Mouse (Mus musculus): ENCODE data around the gene Rab14.

Gene Rab14

DNA sequence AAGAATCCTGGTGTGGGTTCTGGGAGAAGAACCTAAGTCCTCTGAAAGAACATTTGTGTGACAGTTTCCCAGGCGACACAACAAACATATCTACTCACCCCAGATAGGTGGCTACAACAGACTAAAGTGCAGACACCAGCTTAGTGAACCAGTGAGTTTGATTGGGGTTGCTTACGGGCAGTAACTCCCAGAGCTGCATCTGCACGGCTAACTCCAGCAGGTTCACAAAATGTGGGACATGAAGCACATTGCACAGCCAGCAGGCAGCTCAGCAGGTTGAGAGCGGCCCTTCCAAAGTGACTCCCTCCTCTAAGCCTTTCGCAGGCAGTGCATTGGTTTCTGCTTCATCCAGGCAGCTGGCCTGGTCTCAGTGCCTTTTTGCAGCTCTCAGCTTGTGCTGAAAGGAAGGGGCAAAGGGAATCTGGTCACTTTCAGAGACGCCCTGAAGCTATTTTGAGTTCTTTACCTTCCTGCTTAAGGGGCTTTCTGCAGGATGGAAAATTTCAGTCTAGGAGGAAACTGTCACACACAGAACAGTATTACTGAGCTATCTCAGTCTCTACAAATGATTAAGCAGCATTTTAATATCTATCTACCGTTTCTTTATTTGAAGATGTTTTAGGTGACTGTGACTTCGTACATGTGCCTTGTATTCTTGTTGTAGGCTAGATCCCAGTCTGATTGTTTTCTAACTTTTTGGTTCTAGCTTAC lies 46.9 kb downstream of the Rab14 start:
- CTCF ChIA-PET, result no interaction called here

DNA sequence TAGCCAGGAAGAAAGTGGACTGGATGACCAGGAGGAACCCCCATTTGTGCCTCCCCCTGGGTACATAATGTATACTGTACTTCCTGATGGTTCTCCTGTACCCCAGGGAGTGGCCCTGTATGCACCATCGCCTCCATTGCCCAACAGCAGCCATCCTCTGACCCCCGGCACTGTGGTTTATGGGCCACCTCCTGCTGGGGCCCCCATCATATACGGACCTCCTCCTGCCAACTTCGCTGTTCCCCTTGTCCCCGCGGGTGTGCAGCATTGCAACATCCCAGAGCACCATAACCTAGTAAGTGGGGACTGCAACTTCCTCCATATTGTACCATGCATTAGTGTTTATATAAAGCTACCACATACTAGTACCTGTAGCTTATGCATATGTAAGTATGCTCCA lies 47.7 kb downstream of the Rab14 start:
- CTCF ChIA-PET, result no interaction called here

DNA sequence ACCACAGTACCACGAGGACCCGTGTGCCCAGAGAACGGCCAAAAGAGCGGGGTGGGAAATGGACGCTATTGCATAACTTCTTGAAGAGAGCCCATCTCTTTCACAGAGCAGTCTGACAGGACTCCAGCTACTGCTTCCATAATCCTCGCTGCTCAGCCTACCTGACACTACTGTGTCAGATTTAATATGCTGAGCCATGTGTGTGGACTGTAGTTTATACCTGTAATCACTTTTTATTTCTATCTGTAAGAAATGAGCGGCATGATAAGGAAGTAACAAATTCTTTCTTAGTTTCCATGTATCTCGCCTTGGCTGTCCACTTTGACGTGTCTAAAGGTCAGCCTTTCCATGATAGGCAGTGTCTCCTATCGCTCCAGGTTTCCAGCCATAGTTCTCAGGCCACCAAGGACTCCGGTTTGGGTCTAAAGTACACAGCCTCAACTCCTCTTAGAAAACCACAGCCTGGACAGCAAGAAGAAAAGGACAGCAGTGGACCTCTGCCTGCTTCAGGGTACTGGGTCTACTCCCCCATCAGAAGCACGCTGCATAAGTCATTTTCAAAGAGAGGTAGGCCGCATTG lies 49.5 kb downstream of the Rab14 start:
- CTCF ChIA-PET, result no interaction called here

DNA sequence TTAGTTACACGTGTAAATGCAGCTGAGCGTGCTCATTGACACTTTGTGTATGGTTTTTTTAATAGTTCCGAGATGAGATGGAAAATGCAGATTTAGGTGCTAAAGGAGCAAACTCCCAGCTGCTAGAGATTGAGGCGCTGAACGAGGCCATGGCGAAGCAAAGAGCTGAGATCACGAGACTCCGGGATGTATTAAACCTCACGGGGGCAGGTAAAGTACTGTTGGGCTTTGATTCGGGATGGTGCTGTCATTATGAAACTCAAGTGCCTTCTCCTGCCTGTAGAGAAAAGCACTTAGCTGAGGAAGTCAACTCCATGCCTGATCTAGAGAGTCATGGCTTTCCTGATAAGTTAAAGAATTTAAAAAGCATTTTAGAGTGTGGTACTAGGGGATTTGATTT lies 52.1 kb downstream of the Rab14 start:
- CTCF ChIA-PET, result no interaction called here

DNA sequence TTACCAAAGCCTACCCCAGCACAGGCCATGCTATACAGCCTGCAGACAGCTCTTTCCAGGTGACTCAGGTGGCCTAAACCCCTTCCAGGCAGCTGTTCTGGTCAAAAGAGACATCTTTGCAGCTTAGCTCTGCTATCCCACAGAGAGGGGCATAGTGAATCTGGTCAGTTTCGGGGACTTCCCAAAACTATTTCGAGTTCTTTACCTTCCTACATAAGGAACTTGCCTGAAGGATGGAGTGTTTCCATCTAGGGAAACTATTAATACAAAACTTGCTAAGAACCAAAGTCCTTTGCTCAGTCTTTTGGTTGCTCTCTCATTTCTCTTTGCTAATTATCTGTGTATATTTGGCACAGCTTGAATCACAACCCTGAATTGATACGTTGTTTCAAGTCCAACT lies 59.2 kb downstream of the Rab14 start:
- CTCF ChIA-PET, result no interaction called here

DNA sequence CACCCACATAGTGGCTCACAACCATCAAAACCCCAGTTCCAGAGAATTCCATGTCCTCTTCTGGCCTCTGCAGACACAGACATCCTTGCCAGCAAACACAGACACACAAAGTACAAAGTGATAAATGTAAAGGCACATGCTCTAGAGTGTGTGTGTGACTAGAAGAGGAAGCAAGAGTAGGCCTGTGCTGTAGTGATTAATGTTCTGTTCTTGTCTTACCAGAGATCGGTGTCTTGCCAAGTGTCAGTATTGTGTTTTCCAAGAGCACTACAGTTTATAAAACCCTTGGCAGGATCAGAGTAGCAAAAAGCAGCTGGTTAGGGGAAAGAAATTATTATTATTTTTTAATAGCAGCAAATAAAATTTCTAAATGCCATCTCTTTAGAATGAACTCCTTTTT lies 62.3 kb downstream of the Rab14 start:
- CTCF ChIA-PET, result no interaction called here

DNA sequence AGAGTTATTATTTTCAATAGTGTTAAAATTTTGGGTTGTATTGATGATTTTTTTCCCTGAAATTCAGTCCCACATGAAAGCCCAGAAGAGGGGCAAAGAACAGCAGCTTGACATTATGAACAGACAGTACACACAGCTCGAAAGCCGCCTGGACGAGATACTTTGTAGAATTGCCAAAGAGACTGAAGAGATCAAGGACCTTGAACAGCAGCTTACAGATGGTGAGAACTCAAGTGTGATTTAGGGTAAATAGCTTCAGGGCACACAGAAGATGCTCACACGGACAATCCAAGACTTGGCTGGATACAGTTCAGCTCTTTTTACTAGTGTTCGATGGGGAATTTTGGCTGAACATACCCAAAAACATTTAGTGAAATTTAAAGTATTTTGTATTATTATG lies 67.0 kb downstream of the Rab14 start:
- CTCF ChIA-PET, result no interaction called here

DNA sequence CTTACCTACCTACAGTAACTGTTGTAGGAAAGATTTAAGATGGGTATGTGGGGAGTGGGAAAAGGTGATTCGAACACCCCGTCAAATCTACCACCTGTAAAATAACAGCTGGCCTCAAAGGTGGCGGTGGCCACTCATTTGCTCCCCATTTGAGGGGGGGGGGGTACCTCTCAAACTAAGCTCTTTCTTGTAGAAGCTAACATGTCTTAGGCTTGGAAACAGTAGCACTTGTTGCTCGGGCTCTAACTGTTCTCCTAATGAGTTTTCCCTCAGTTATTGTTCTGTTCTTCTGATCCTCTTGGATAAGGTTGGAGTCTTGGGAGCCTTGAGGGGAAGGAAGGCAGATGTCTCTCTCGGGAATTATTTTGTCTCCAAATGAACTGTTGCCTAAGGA lies 68.3 kb downstream of the Rab14 start:
- CTCF ChIA-PET, result interaction anchor here (0.8 kb wide), 1 partner anchor 45 kb away, joined by 3 read pairs; no protein-coding TSS in a partner anchor

DNA sequence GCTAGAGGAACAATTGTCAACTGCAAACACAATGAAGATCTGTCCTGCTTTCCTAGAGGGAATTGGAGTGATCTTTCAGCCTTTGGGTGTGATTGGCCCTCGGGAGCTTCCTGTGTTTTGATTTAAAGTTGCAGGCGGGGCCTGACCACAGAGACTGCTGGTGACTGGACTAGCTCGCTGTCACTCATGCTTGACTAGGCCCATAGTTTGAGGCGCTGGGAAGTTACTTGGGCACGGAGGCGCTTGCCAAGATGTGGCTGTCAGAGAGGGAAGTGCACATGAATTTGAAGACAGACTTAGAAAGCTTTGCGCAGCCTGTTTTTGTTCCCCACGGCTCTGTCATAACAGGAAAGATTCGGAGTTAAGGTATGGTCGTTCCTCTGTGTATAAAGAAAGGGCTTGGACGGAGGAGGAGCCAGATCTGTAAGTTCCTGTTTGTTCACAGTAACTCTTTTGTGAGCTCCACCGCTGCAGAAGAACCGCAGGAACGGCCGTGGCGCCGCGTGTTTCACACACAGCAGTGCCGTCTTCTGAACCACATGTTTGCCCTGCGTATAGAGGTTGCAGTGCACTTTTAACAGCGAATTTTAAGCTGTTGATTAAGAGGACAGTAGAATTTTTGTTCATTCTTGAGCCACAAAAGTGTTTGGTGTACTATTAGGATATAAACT lies 68.8 kb downstream of the Rab14 start:
- CTCF ChIA-PET, result interaction anchor here (0.8 kb wide), 1 partner anchor 46 kb away, joined by 3 read pairs; no protein-coding TSS in a partner anchor

DNA sequence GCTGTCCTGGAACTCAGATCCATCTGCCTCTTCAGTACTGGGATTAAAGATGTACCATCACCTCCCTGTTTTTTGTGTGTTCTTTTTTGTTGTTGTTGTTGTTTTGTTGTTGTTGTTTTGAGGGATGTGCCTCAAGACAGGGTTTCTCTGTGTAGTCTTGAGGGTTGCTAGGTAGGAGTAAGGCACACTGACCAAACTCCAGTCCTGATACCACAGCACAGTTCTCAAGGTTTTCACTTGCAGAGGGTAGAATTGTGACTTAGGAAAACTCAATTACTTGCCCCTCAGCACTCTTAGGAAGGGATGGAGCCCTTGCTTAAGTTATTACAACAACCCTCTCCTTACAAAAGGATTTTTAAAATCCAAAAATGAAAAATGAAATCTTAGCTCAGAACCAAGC lies 69.4 kb downstream of the Rab14 start:
- CTCF ChIA-PET, result no interaction called here
